Mouse (Mus musculus): Measurements from ENCODE around the gene Ankrd44.

DNA sequence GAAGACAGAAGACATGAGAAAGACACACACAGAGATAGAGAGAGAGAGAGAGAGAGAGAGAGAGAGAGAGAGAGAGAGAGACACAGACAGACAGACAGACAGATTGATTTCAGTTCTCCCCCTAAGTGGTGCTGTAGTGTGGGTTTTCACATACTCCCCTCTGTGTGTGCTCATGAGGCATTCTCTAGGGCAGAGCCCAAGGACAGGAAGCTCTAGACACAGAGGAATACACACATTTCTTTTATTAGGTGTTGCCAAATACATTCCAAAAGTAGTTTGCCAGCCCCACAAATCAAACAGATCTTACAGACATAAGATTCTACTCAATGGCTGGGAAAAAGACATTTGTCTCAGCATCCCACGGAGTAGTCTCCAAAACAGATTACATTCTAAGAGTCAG is 126.8 kb downstream of the Ankrd44 start:
- TF ChIP-seq POLR2A (IDR thresholded peaks at IDR 0.05; ENCODE audit: control insufficient read depth, low read depth, low read length) (no peak), CTCF (IDR thresholded peaks at IDR 0.05; ENCODE audit: control insufficient read depth, insufficient read depth, insufficient replicate concordance, low read depth, low read length) (no peak)

Measured in testis, adult 2 months (tissue).